Mouse (Mus musculus): Measurements from ENCODE around the gene Wwc1. TPM values are rescaled to one million over a fixed set of nuclear protein-coding genes. Genes with fewer than 3 reads are reported as not detected.

Gene Wwc1
- polyA plus RNA-seq, 1 experiment = 3.5 TPM

GRCm38 (mm10) chr11:35928453-35928852 lies 51.9 kb downstream of the Wwc1 start:
- 94% methylated on average over 12 of the region's 12 CpGs for WGBS
- Histone ChIP-seq H3K4me1 (replicated peaks; ENCODE audit: control insufficient read depth, insufficient read depth, low read length) (no peaks in the 10 kb centered on the region), H3K27ac (ENCODE audit: control insufficient read depth, insufficient read depth, low read length) (no peak overlapping the region), H3K4me3 (ENCODE audit: control insufficient read depth, insufficient read depth, low read length) (no peak overlapping the region), H3K27me3 (ENCODE audit: control insufficient read depth, insufficient read depth, low read length) (no peaks in the 10 kb centered on the region), H3K36me3 (ENCODE audit: control insufficient read depth, insufficient read depth, low read length) (no peaks in the 10 kb centered on the region)
- no peak for TF ChIP-seq POLR2A (IDR thresholded peaks at IDR 0.05; ENCODE audit: control insufficient read depth, extremely low read depth, insufficient read depth, low read length, poor library complexity)
- DNase-seq = no peak

- TF ChIP-seq POLR2A (IDR thresholded peaks at IDR 0.05; ENCODE audit: control insufficient read depth, extremely low read depth, insufficient read depth, low read length, poor library complexity) = no peak
- no peak for TF ChIP-seq CTCF (IDR thresholded peaks at IDR 0.05; ENCODE audit: borderline replicate concordance, control insufficient read depth, extremely low read depth, insufficient read depth, low read length, poor library complexity)
- WGBS = 83% methylated on average over 14 of the region's 14 CpGs
- Histone ChIP-seq H3K4me1 (replicated peaks; ENCODE audit: control insufficient read depth, insufficient read depth, low read length) (no peaks in the 10 kb centered on the region), H3K27me3 (ENCODE audit: control insufficient read depth, insufficient read depth, low read length) (no peaks in the 10 kb centered on the region), H3K36me3 (ENCODE audit: control insufficient read depth, insufficient read depth, low read length) (no peaks in the 10 kb centered on the region), H3K27ac (ENCODE audit: control insufficient read depth, insufficient read depth, low read length) (no peak overlapping the region), H3K4me3 (ENCODE audit: control insufficient read depth, insufficient read depth, low read length) (no peak overlapping the region)
- no peak for DNase-seq
These were observed 53.0 kb downstream of the Wwc1 start for GRCm38 (mm10) chr11:35927309-35927708.

GRCm38 (mm10) chr11:35925592-35925991 lies 54.7 kb downstream of the Wwc1 start:
- no peaks in the 10 kb centered on the region for H3K36me3 ChIP-seq (ENCODE audit: control insufficient read depth, insufficient read depth, low read length)
- TF ChIP-seq POLR2A (IDR thresholded peaks at IDR 0.05; ENCODE audit: control insufficient read depth, extremely low read depth, insufficient read depth, low read length, poor library complexity) (no peak), CTCF (IDR thresholded peaks at IDR 0.05; ENCODE audit: borderline replicate concordance, control insufficient read depth, extremely low read depth, insufficient read depth, low read length, poor library complexity) (no peak)
- no peak overlapping the region for H3K27ac ChIP-seq (ENCODE audit: control insufficient read depth, insufficient read depth, low read length)
- H3K27me3 ChIP-seq (ENCODE audit: control insufficient read depth, insufficient read depth, low read length) = no peaks in the 10 kb centered on the region
- H3K4me1 ChIP-seq (replicated peaks; ENCODE audit: control insufficient read depth, insufficient read depth, low read length) = no peaks in the 10 kb centered on the region
- H3K4me3 ChIP-seq (ENCODE audit: control insufficient read depth, insufficient read depth, low read length) = no peak overlapping the region
- DNase-seq = no peak
- WGBS = 84% methylated on average over 7 of the region's 7 CpGs

GRCm38 (mm10) chr11:35922205-35922873 lies 58.0 kb downstream of the Wwc1 start:
- no peak overlapping the region for H3K4me3 ChIP-seq (ENCODE audit: control insufficient read depth, insufficient read depth, low read length)
- no peaks in the 10 kb centered on the region for H3K27me3 ChIP-seq (ENCODE audit: control insufficient read depth, insufficient read depth, low read length)
- WGBS = 55% methylated on average over 12 of the region's 12 CpGs
- TF ChIP-seq CTCF (IDR thresholded peaks at IDR 0.05; ENCODE audit: borderline replicate concordance, control insufficient read depth, extremely low read depth, insufficient read depth, low read length, poor library complexity) = no peak
- no peak for TF ChIP-seq POLR2A (IDR thresholded peaks at IDR 0.05; ENCODE audit: control insufficient read depth, extremely low read depth, insufficient read depth, low read length, poor library complexity)
- no peaks in the 10 kb centered on the region for H3K36me3 ChIP-seq (ENCODE audit: control insufficient read depth, insufficient read depth, low read length)
- no peaks in the 10 kb centered on the region for H3K4me1 ChIP-seq (replicated peaks; ENCODE audit: control insufficient read depth, insufficient read depth, low read length)
- DNase-seq = no peak
- no peak overlapping the region for H3K27ac ChIP-seq (ENCODE audit: control insufficient read depth, insufficient read depth, low read length)

DNA sequence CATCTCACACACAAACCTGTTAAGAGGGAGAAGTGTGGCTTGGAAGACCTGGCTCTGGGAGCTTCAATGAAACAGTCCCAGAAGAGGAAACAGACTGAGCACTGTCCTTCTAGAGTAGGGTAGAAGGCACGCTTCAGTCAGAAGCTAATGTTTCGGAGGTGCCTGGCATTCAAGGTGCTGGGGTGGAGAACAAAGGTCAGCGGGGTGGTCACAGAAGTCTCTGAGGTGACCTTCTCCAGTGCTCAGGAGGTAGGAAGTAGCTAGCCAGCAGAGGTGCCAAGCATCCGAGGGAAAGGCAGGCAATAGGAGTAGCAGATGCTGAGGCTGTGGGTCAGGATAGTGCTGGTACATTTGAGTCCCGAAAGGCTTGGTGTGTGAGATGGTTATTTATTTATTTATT lies 59.6 kb downstream of the Wwc1 start:
- DNase-seq = no peak
- Histone ChIP-seq H3K27ac (ENCODE audit: control insufficient read depth, insufficient read depth, low read length) (no peak overlapping the region), H3K36me3 (ENCODE audit: control insufficient read depth, insufficient read depth, low read length) (no peaks in the 10 kb centered on the region), H3K4me1 (replicated peaks; ENCODE audit: control insufficient read depth, insufficient read depth, low read length) (no peaks in the 10 kb centered on the region), H3K27me3 (ENCODE audit: control insufficient read depth, insufficient read depth, low read length) (no peaks in the 10 kb centered on the region), H3K4me3 (ENCODE audit: control insufficient read depth, insufficient read depth, low read length) (no peak overlapping the region)
- no peak for TF ChIP-seq CTCF (IDR thresholded peaks at IDR 0.05; ENCODE audit: borderline replicate concordance, control insufficient read depth, extremely low read depth, insufficient read depth, low read length, poor library complexity)
- 85% methylated on average over 5 of the region's 5 CpGs for WGBS

DNA sequence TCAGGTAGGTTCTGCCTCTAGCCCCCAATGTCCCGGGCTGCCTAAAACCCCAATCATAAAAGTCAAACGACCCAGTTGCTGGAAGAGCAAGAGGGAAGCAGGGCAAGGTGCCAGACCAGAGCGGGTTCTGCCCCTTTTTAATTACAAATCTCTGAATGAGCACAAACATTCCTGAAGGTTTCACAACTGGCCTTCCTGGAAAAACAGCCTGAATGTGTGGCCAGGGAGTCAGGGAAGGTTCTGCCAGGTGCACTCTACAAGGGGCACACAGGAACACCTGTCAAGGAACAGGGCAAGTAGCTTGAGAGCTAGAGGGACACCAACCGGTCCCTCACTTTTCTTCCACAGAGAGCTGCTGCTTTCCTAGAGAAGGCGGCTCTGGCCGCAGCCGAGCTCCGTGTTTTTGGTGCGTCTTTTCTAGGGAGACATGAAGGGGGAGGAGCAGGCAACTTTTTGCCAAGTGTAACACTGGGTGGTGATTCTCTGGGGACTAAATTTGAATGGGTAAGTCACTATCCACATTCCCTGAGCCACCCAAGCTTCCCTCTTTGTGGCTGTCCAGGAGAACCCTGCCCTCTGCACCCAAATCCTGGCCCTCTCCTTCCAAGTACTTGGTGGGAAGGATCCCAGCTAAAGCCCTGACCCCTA lies 60.3 kb downstream of the Wwc1 start:
- 81% methylated on average over 9 of the region's 9 CpGs for WGBS
- no peak for DNase-seq
- no peak for TF ChIP-seq CTCF (IDR thresholded peaks at IDR 0.05; ENCODE audit: borderline replicate concordance, control insufficient read depth, extremely low read depth, insufficient read depth, low read length, poor library complexity)
- no peak for TF ChIP-seq POLR2A (IDR thresholded peaks at IDR 0.05; ENCODE audit: control insufficient read depth, extremely low read depth, insufficient read depth, low read length, poor library complexity)
- Histone ChIP-seq H3K4me1 (replicated peaks; ENCODE audit: control insufficient read depth, insufficient read depth, low read length) (no peaks in the 10 kb centered on the region), H3K27ac (ENCODE audit: control insufficient read depth, insufficient read depth, low read length) (no peak overlapping the region), H3K36me3 (ENCODE audit: control insufficient read depth, insufficient read depth, low read length) (no peaks in the 10 kb centered on the region), H3K4me3 (ENCODE audit: control insufficient read depth, insufficient read depth, low read length) (no peak overlapping the region), H3K27me3 (ENCODE audit: control insufficient read depth, insufficient read depth, low read length) (no peaks in the 10 kb centered on the region)

DNA sequence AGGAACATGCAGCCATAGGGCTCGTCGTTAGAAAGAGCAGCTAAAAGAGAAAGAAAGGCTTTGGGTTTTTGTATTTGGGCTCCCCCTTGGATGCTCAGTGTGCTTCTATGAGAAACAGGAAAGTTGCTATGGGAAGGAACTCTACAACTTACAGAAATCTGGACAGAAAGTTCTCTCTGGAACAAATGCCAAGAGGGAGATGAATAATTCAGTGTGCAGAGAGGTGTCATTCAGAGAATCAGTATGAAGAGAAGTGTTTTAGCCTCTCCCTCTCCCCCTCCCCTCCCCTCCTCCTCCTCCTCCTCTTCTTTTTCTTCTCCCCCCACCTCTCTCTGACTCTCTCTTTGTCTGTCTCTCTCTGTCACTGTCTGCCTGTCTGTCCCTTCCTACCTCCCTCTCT lies 60.9 kb downstream of the Wwc1 start:
- no peak for DNase-seq
- no peak overlapping the region for H3K4me3 ChIP-seq (ENCODE audit: control insufficient read depth, insufficient read depth, low read length)
- no peaks in the 10 kb centered on the region for H3K27me3 ChIP-seq (ENCODE audit: control insufficient read depth, insufficient read depth, low read length)
- H3K4me1 ChIP-seq (replicated peaks; ENCODE audit: control insufficient read depth, insufficient read depth, low read length) = no peaks in the 10 kb centered on the region
- TF ChIP-seq CTCF (IDR thresholded peaks at IDR 0.05; ENCODE audit: borderline replicate concordance, control insufficient read depth, extremely low read depth, insufficient read depth, low read length, poor library complexity) = no peak
- no peak for TF ChIP-seq POLR2A (IDR thresholded peaks at IDR 0.05; ENCODE audit: control insufficient read depth, extremely low read depth, insufficient read depth, low read length, poor library complexity)
- H3K27ac ChIP-seq (ENCODE audit: control insufficient read depth, insufficient read depth, low read length) = no peak overlapping the region
- WGBS = 43% methylated on average over 2 of the region's 2 CpGs
- H3K36me3 ChIP-seq (ENCODE audit: control insufficient read depth, insufficient read depth, low read length) = no peaks in the 10 kb centered on the region
